Mouse (Mus musculus): Measurements from ENCODE around the gene Mal.

DNA sequence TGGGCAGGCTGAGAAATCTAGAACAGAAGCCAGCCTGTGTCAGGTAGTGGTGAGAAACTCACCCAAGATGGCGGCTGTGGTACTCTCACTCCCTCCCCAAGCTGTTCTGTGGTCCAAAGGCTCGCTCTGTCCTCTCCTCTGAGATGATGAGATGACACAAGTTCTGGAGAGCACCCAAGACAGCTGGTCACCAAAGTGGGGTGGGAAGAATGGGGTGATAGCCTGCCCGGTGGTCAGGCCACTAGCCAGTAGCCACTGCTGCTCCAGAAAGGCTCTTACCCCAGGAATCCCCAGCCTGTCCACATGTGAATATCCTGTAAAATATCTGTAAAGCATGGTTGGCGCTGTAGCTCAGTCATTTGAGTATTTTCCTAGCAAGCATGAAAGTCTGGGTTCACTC, 44.2 kb downstream of the Mal start:
- TF ChIP-seq POLR2A (IDR thresholded peaks at IDR 0.05; ENCODE audit: low read depth, low read length), result no peak
- TF ChIP-seq CTCF (IDR thresholded peaks at IDR 0.05; ENCODE audit: extremely low read depth, insufficient read depth, insufficient read length, insufficient replicate concordance), result no peak
